Mouse (Mus musculus) spleen, adult 2 months (tissue): ENCODE measurements around the gene Wfdc10. TPM values are rescaled to one million over a fixed set of nuclear protein-coding genes. Genes with fewer than 3 reads are reported as not detected.

Experiments
- DNase-seq, 2 experiments: peaks; one replicate each; pipeline versions ENCODE4 v3.0.0 to v3.0.0-alpha.2; 2012 to 2021; ENCODE audit warnings: low spot score in 2 of 2, low read depth in 1 of 2
- H3K27ac ChIP-seq: fragments of 200-500 bp; 2 replicates; pipeline ENCODE4 v1.5.1; 2012; ENCODE audit warnings: low read length, inconsistent platforms; ENCODE audit not compliant: insufficient read depth
- H3K27me3 ChIP-seq: fragments of 200-500 bp; 2 replicates; pipeline ENCODE4 v1.6.1; 2012; ENCODE audit warnings: mild to moderate bottlenecking, moderate library complexity, low read length, inconsistent platforms; ENCODE audit not compliant: control insufficient read depth, insufficient read depth
- H3K36me3 ChIP-seq: fragments of 200-500 bp; 2 replicates; pipeline ENCODE4 v1.6.1; 2012; ENCODE audit warnings: mild to moderate bottlenecking, low read length, inconsistent platforms; ENCODE audit not compliant: control insufficient read depth, insufficient read depth
- H3K4me1 ChIP-seq: fragments of 200-500 bp; 2 replicates; pipeline ENCODE4 v1.6.1; 2011; ENCODE audit warnings: inconsistent platforms; ENCODE audit not compliant: control insufficient read depth, insufficient read depth, insufficient read length
- H3K4me3 ChIP-seq: fragments of 200-500 bp; 2 replicates; pipeline ENCODE4 v1.5.1; 2011; ENCODE audit warnings: mild to moderate bottlenecking, inconsistent platforms; ENCODE audit not compliant: insufficient read depth, insufficient read length; ENCODE audit errors: extremely low read depth
- CTCF ChIP-seq: fragments of 200-500 bp; IDR thresholded peaks from 2 replicates; pipeline ENCODE4 v1.5.1; 2011; ENCODE audit warnings: mild to moderate bottlenecking, inconsistent platforms; ENCODE audit not compliant: insufficient read depth, insufficient read length, insufficient replicate concordance; ENCODE audit errors: extremely low read depth
- POLR2A ChIP-seq: fragments of 200-500 bp; IDR thresholded peaks from 2 replicates; pipeline ENCODE4 v1.6.1; 2011; ENCODE audit warnings: low read depth, low read length, inconsistent platforms
- WGBS: fragments of 180-500 bp; shearing (Covaris S2); methylation state at CpG from one replicate; pipeline ENCODE4 v1.1.7; 2018; 5-methylcytosine and 5-hydroxymethylcytosine counted together
- polyA plus RNA-seq: library from polyadenylated mRNA; depleted of rRNA; stranded (reverse); fragments of >200 nt; gene quantifications from 2 replicates; pipeline ENCODE4 v1.2.3, GENCODE M21; 2012

Wfdc10 gene
- polyA plus RNA-seq, 1 experiment, result not detected

DNA sequence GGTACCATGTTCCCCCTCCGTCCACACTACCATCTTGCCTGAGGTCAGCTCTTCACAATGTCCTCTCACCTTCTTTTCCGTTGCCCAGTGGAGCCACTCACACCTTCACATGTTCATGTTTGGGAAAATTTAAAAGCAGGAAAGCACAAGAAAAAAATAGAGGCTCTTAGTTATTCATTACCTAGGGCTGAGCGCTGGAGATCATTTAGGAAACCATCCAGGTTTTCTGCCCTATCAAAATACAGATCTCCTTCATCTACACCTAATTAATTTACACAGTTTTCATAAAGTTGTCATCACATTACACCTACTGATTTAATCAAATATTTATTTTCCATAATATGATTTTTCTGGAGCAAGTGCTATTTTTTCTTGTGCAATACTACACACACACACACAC, 17.1 kb upstream of the Wfdc10 start, which contains the start of gene Wfdc16:
TSS of gene Wfdc16 (minus strand) at position 101 of the 400 bp plus-strand sequence.
- Histone ChIP-seq H3K27ac (no peak within 1 kb of the TSS), H3K4me1 (peaks cover 5% of the 10 kb centered on the region; the same call in 1 of the 2 replicates), H3K27me3 (no peaks in the 10 kb centered on the region), H3K36me3 (no peaks in the 10 kb centered on the region), H3K4me3 (no peak within 1 kb of the TSS)
- DNase-seq, result no peak
- WGBS, result 89% methylated on average over 3 of the region's 3 CpGs
- no peak for TF ChIP-seq POLR2A

DNA sequence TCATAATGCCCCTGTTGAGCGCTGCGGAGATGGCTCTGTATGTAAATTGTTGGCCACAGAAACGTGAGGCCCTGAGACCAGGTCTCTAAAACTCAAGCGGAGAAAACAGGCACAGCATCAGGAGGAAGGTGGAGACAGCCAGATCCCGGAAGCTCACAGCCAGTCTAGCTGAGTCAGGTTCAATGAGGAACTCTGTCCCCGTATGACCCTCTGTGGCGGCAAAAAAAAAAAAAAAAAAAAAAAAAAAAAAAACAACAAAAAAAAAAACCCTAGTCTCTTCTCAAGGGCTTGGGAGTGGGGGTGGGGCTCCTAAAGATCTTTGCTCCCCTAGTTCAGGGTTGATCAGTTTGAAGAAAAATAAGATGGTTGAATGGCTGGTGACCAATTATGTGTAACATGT, 14.7 kb upstream of the Wfdc10 start:
- no peaks in the 10 kb centered on the region for H3K36me3 ChIP-seq
- H3K4me3 ChIP-seq, result no peak overlapping the region
- no peak for DNase-seq
- H3K27ac ChIP-seq, result no peak overlapping the region
- H3K4me1 ChIP-seq, result peaks cover 5% of the 10 kb centered on the region; the same call in 1 of the 2 replicates
- 14% methylated on average over 7 of the region's 7 CpGs for WGBS
- no peak for TF ChIP-seq CTCF
- no peak for TF ChIP-seq POLR2A
- no peaks in the 10 kb centered on the region for H3K27me3 ChIP-seq

DNA sequence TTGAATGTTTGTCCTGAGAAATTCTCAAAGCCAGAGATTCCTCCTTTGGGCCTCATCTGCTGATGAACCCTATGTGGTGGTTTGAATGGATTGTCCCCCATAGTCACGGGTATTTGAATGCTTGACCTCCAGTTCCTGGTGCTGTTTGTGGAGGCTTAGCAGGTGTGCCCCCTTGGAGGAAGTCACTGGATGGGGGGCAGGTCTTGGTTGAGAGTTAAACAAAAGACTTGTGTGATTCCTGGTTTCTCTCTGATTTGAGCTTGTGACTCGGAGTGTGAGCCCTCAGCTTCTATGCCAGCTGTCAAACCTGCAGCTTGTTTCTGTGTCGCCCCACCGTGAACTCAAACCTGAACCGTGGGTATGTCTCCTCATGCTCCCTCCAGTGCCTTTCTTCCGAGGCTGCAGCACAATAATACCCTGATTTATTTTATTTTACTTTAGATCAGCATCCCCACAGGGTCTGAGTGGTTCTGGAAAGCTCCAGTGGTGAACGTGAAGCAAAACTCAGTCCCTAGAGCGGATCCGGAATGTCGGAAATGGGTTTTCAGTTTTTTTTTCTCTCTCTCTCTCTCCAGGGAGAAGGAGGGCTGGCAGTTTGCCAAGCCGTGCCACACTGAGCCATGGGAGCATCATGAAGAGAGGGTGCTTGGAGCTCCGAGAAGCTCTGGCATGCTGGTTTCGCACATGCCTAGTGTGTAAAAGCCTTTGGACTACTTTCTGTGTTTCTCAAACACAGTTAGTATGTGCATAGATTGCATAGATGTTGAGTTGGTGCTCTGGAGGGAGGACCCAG, 13.8 kb upstream of the Wfdc10 start:
- DNase-seq, result no peak
- H3K4me1 ChIP-seq, result peaks cover 5% of the 10 kb centered on the region; the same call in 1 of the 2 replicates
- no peaks in the 10 kb centered on the region for H3K36me3 ChIP-seq
- 85% methylated on average over 13 of the region's 13 CpGs for WGBS
- no peak overlapping the region for H3K27ac ChIP-seq
- no peak for TF ChIP-seq POLR2A
- no peak for TF ChIP-seq CTCF
- no peaks in the 10 kb centered on the region for H3K27me3 ChIP-seq
- H3K4me3 ChIP-seq, result no peak overlapping the region

DNA sequence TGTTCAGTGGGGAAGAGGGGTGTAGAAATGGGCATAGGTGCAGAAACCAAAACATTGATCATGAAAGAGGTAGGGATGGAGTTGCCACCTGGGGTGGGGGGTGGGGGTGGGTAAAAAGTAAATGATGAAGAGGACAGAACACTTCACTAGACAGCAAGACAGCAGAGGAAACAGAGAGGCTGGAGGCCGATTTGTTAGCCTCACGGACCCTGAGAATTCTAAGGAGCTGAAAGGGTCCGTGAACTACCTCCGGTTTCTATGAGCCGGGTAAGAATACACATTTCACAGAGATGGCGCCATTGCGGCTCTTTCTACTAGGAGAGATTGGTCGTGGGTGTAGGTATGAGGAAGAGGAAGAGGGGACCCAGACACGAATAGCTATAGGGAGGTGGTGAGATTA, 637 bp downstream of the Wfdc10 start, which contains the start of gene Wfdc9:
TSS of gene Wfdc9 (minus strand) at position 101 of the 400 bp plus-strand sequence.
- H3K36me3 ChIP-seq, result no peaks in the 10 kb centered on the region
- no peak for DNase-seq
- H3K27ac ChIP-seq, result no peak within 1 kb of the TSS
- no peak within 1 kb of the TSS for H3K4me3 ChIP-seq
- 76% methylated on average over 9 of the region's 9 CpGs for WGBS
- no peaks in the 10 kb centered on the region for H3K4me1 ChIP-seq
- H3K27me3 ChIP-seq, result no peaks in the 10 kb centered on the region
- TF ChIP-seq CTCF (no peak), POLR2A (no peak)

- Histone ChIP-seq H3K27ac (no peak overlapping the region), H3K27me3 (no peaks in the 10 kb centered on the region), H3K4me3 (no peak overlapping the region), H3K4me1 (no peaks in the 10 kb centered on the region), H3K36me3 (no peaks in the 10 kb centered on the region)
- WGBS, result 85% methylated on average over 7 of the region's 7 CpGs
- DNase-seq, result no peak
- TF ChIP-seq CTCF (no peak), POLR2A (no peak)
Measured at GRCm38 (mm10) chr2:164664851-164665250, 9.0 kb downstream of the Wfdc10 start.

GRCm38 (mm10) chr2:164670261-164670660, 14.4 kb downstream of the Wfdc10 start:
- Histone ChIP-seq H3K27me3 (no peaks in the 10 kb centered on the region), H3K36me3 (no peaks in the 10 kb centered on the region), H3K4me1 (no peaks in the 10 kb centered on the region), H3K27ac (no peak overlapping the region), H3K4me3 (no peak overlapping the region)
- no peak for DNase-seq
- TF ChIP-seq CTCF, result no peak
- no peak for TF ChIP-seq POLR2A
- WGBS, result 69% methylated on average over 5 of the region's 5 CpGs

GRCm38 (mm10) chr2:164670938-164671337, 15.1 kb downstream of the Wfdc10 start:
- Histone ChIP-seq H3K27me3 (no peaks in the 10 kb centered on the region), H3K4me3 (no peak overlapping the region), H3K4me1 (no peaks in the 10 kb centered on the region), H3K27ac (no peak overlapping the region), H3K36me3 (no peaks in the 10 kb centered on the region)
- TF ChIP-seq CTCF (no peak), POLR2A (no peak)
- no peak for DNase-seq
- 21% methylated on average over 1 of the region's 1 CpGs for WGBS

GRCm38 (mm10) chr2:164673987-164674386, 18.1 kb downstream of the Wfdc10 start, which contains the start of gene Wfdc11:
Gene Wfdc11 (minus strand): TSS chr2:164674087.
- TF ChIP-seq CTCF (no peak), POLR2A (no peak)
- no peak within 1 kb of the TSS for H3K27ac ChIP-seq
- no peaks in the 10 kb centered on the region for H3K4me1 ChIP-seq
- no peak within 1 kb of the TSS for H3K4me3 ChIP-seq
- WGBS, result 67% methylated on average over 7 of the region's 7 CpGs
- no peaks in the 10 kb centered on the region for H3K27me3 ChIP-seq
- H3K36me3 ChIP-seq, result no peaks in the 10 kb centered on the region
- DNase-seq, result no peak
